Mouse (Mus musculus) liver, embryonic 14.5 days (tissue): ENCODE data around the gene Prkcb. TPM values are rescaled to one million over a fixed set of nuclear protein-coding genes. Genes with fewer than 3 reads are reported as not detected.

ENCODE experiments used
- ATAC-seq: fragments of 200-750 bp; cut with Nextera tagmentation; 2 replicates; pipeline ENCODE4 v1.8.0; 2017; ENCODE audit warnings: moderate number of reproducible peaks, mild to moderate bottlenecking, moderate library complexity; ENCODE audit not compliant: insufficient read depth
- DNase-seq, 3 experiments: peaks; one replicate each; pipeline ENCODE4 v3.0.0-alpha.2; 2012 to 2013; ENCODE audit warnings: low read depth in 3 of 3, low spot score in 3 of 3
- H3K27ac ChIP-seq: fragments of 300-500 bp; sonication (generic); 2 replicates; pipeline ENCODE4 v1.5.1; 2014; ENCODE audit warnings: moderate library complexity, mild to moderate bottlenecking, control low read depth, inconsistent platforms
- H3K27me3 ChIP-seq: fragments of 300-500 bp; sonication (generic); 2 replicates; pipeline ENCODE4 v1.6.1; 2014; ENCODE audit warnings: mild to moderate bottlenecking, low read length, moderate library complexity; ENCODE audit not compliant: control insufficient read depth, insufficient read depth
- H3K36me3 ChIP-seq: fragments of 300-500 bp; sonication (generic); replicated peaks from 2 replicates; pipeline ENCODE4 v1.6.1; 2014; ENCODE audit warnings: low read depth; ENCODE audit not compliant: control insufficient read depth, insufficient read depth
- H3K4me1 ChIP-seq, 2 experiments: fragments of 200-500 bp in 1 of 2; fragments of 300-500 bp in 1 of 2; sonication (generic) in 1 of 2; replicated peaks; 2 replicates each; pipeline ENCODE4 v1.6.1; 2012 to 2014; ENCODE audit warnings: antibody characterized with exemption in 1 of 2, inconsistent platforms in 1 of 2, low read length in 1 of 2; ENCODE audit not compliant: control insufficient read depth in 2 of 2, insufficient read depth in 2 of 2
- H3K4me2 ChIP-seq: fragments of 300-500 bp; sonication (generic); 2 replicates; pipeline ENCODE4 v1.6.1; 2014; ENCODE audit warnings: low read depth, mild to moderate bottlenecking, control low read depth, moderate library complexity
- H3K4me3 ChIP-seq, 2 experiments: fragments of 200-500 bp in 1 of 2; fragments of 300-500 bp in 1 of 2; sonication (generic) in 1 of 2; 2 replicates each; pipeline ENCODE4 v1.5.1; 2012 to 2014; ENCODE audit warnings: low read depth in 2 of 2, low read length in 2 of 2, mild to moderate bottlenecking in 2 of 2, control low read depth in 1 of 2, inconsistent platforms in 1 of 2, moderate library complexity in 1 of 2; ENCODE audit not compliant: insufficient read depth in 1 of 2
- H3K9ac ChIP-seq: fragments of 300-500 bp; sonication (generic); replicated peaks from 2 replicates; pipeline ENCODE4 v1.6.1; 2014; ENCODE audit warnings: mild to moderate bottlenecking, control low read depth, moderate library complexity
- H3K9me3 ChIP-seq: fragments of 300-500 bp; sonication (generic); 2 replicates; pipeline ENCODE4 v1.6.1; 2016; ENCODE audit warnings: low read length, mixed read lengths; ENCODE audit not compliant: control insufficient read depth
- CTCF ChIP-seq: IDR thresholded peaks from 2 replicates; pipeline ENCODE4 v1.5.1; 2016; ENCODE audit warnings: antibody characterized with exemption, low read depth, control low read depth
- EP300 ChIP-seq: IDR thresholded peaks from 2 replicates; pipeline ENCODE4 v1.6.1; 2016; ENCODE audit warnings: antibody characterized with exemption, low read depth
- WGBS: fragments of 180-500 bp; shearing (Covaris S2); extraction: QIAGEN DNeasy Blood & Tissue Kit; methylation state at CpG from one replicate; pipeline ENCODE4 v1.1.7; 2014; ENCODE audit not compliant: insufficient replicate concordance; 5-methylcytosine and 5-hydroxymethylcytosine counted together
- polyA plus RNA-seq, 2 experiments: library from polyadenylated mRNA; depleted of rRNA in 1 of 2; stranded (reverse) in 1 of 2; unstranded in 1 of 2; fragments of >200 nt; fragmentation: Nextera tagmentation in 1 of 2; extraction: Ambion mirVana in 1 of 2; gene quantifications; 2 replicates each; pipeline versions ENCODE4 v1.2.1 to v1.2.3; 2012 to 2014

Gene Prkcb
- polyA plus RNA-seq, 2 experiments: 1.6 to 2.3 TPM

GRCm38 (mm10) chr7:122632946-122633345, 344.4 kb downstream of the Prkcb start:
- no peak overlapping the region for H3K27ac ChIP-seq
- DNase-seq: no peak
- 35% methylated on average over 5 of the region's 5 CpGs for WGBS
- TF ChIP-seq EP300 (no peak), CTCF (no peak)
- no peaks in the 10 kb centered on the region for H3K36me3 ChIP-seq
- no peak overlapping the region for H3K4me3 ChIP-seq
- H3K4me2 ChIP-seq: no peak overlapping the region
- no peaks in the 10 kb centered on the region for H3K27me3 ChIP-seq
- H3K9me3 ChIP-seq: no peaks in the 10 kb centered on the region
- no peak overlapping the region for H3K9ac ChIP-seq
- ATAC-seq: no peak
- no peaks in the 10 kb centered on the region for H3K4me1 ChIP-seq

- Histone ChIP-seq H3K4me2 (no peak overlapping the region), H3K27me3 (no peaks in the 10 kb centered on the region), H3K9ac (no peak overlapping the region), H3K36me3 (no peaks in the 10 kb centered on the region), H3K4me1 (no peaks in the 10 kb centered on the region), H3K9me3 (no peaks in the 10 kb centered on the region), H3K4me3 (no peak overlapping the region), H3K27ac (no peak overlapping the region)
- 66% methylated on average over 5 of the region's 5 CpGs for WGBS
- no peak for ATAC-seq
- TF ChIP-seq CTCF: no peak
- no peak for DNase-seq
These were observed 344.9 kb downstream of the Prkcb start for GRCm38 (mm10) chr7:122633463-122633862.

GRCm38 (mm10) chr7:122643676-122644075, 355.1 kb downstream of the Prkcb start:
- TF ChIP-seq CTCF (no peak), EP300 (no peak)
- H3K4me2 ChIP-seq: no peak overlapping the region
- no peaks in the 10 kb centered on the region for H3K9me3 ChIP-seq
- DNase-seq (no peak), ATAC-seq (no peak)
- H3K36me3 ChIP-seq: no peaks in the 10 kb centered on the region
- no peak overlapping the region for H3K4me3 ChIP-seq
- no peak overlapping the region for H3K27ac ChIP-seq
- WGBS: 77% methylated on average over 8 of the region's 8 CpGs
- no peak overlapping the region for H3K9ac ChIP-seq
- H3K4me1 ChIP-seq: no peaks in the 10 kb centered on the region
- H3K27me3 ChIP-seq: no peaks in the 10 kb centered on the region

- H3K4me2 ChIP-seq: no peak overlapping the region
- ATAC-seq: no peak
- no peaks in the 10 kb centered on the region for H3K9me3 ChIP-seq
- H3K27me3 ChIP-seq: no peaks in the 10 kb centered on the region
- H3K9ac ChIP-seq: no peak overlapping the region
- H3K36me3 ChIP-seq: no peaks in the 10 kb centered on the region
- WGBS: 68% methylated on average over 10 of the region's 10 CpGs
- no peaks in the 10 kb centered on the region for H3K4me1 ChIP-seq
- DNase-seq: no peak
- H3K27ac ChIP-seq: no peak overlapping the region
- no peak for TF ChIP-seq CTCF
- TF ChIP-seq EP300: no peak
- H3K4me3 ChIP-seq: no peak overlapping the region
These were observed 360.8 kb downstream of the Prkcb start for GRCm38 (mm10) chr7:122649306-122649705.

- Histone ChIP-seq H3K36me3 (no peaks in the 10 kb centered on the region), H3K4me2 (no peak overlapping the region), H3K9ac (no peak overlapping the region), H3K27ac (no peak overlapping the region), H3K4me1 (no peaks in the 10 kb centered on the region), H3K27me3 (no peaks in the 10 kb centered on the region), H3K9me3 (no peaks in the 10 kb centered on the region), H3K4me3 (no peak overlapping the region)
- DNase-seq (no peak), ATAC-seq (no peak)
- TF ChIP-seq EP300 (no peak), CTCF (no peak)
- WGBS: 58% methylated on average over 3 of the region's 3 CpGs
These were observed 364.0 kb downstream of the Prkcb start for GRCm38 (mm10) chr7:122652523-122652922.
